Mouse (Mus musculus) ES-E14 (cell line): ENCODE data around the gene Tnks2. TPM values are rescaled to one million over a fixed set of nuclear protein-coding genes. Genes with fewer than 3 reads are reported as not detected.
A peak's percentile ranks its signal among the peaks of the same experiment; 100 is the strongest.

Experiments
- DNase-seq: peaks from one replicate; pipeline ENCODE4 v3.0.0-alpha.2; 2013; ENCODE audit warnings: low read depth, low spot score
- H3K27ac ChIP-seq: 2 replicates; pipeline ENCODE4 v1.5.1; 2012; ENCODE audit warnings: low read depth, mild to moderate bottlenecking, low read length, moderate library complexity, mixed read lengths; ENCODE audit not compliant: poor library complexity, insufficient read depth, severe bottlenecking
- H3K36me3 ChIP-seq: 2 replicates; pipeline ENCODE4 v1.6.1; 2012; ENCODE audit warnings: mild to moderate bottlenecking, low read length, moderate library complexity, mixed read lengths; ENCODE audit not compliant: control insufficient read depth, poor library complexity, insufficient read depth, severe bottlenecking
- H3K4me1 ChIP-seq, 2 experiments: fragments of 150-350 bp in 1 of 2; sonication (generic) in 1 of 2; 2 replicates each; pipeline ENCODE4 v1.6.1; 2012; ENCODE audit warnings: low read length in 2 of 2, mild to moderate bottlenecking in 1 of 2, mixed read lengths in 1 of 2; ENCODE audit not compliant: control insufficient read depth in 2 of 2, insufficient read depth in 2 of 2, poor library complexity in 1 of 2
- H3K4me3 ChIP-seq, 2 experiments: fragments of 150-350 bp in 1 of 2; sonication (generic) in 1 of 2; 2 replicates each; pipeline ENCODE4 v1.5.1; 2012; ENCODE audit warnings: low read length in 2 of 2, low read depth in 1 of 2, mild to moderate bottlenecking in 1 of 2, mixed read lengths in 1 of 2; ENCODE audit not compliant: insufficient read depth in 1 of 2, poor library complexity in 1 of 2, severe bottlenecking in 1 of 2
- H3K9ac ChIP-seq: 2 replicates; pipeline ENCODE4 v1.6.1; 2012; ENCODE audit warnings: low read depth, mild to moderate bottlenecking, low read length, mixed read lengths; ENCODE audit not compliant: poor library complexity, insufficient read depth, severe bottlenecking
- H3K9me3 ChIP-seq: fragments of 150-350 bp; sonication (generic); 2 replicates; pipeline ENCODE4 v1.6.1; 2012; ENCODE audit warnings: low read depth, mild to moderate bottlenecking, low read length; ENCODE audit not compliant: control insufficient read depth, insufficient read depth
- CHD2 ChIP-seq: IDR thresholded peaks from 2 replicates; pipeline ENCODE4 v1.6.1; 2014; ENCODE audit warnings: mild to moderate bottlenecking, low read depth, low read length, inconsistent platforms
- HCFC1 ChIP-seq: IDR thresholded peaks from 2 replicates; pipeline ENCODE4 v1.6.1; 2012; ENCODE audit warnings: low read length, inconsistent platforms, borderline replicate concordance; ENCODE audit not compliant: insufficient read depth
- MAFK ChIP-seq: IDR thresholded peaks from 2 replicates; pipeline ENCODE4 v1.6.1; 2014; ENCODE audit warnings: mild to moderate bottlenecking, low read depth, low read length, inconsistent platforms; ENCODE audit not compliant: insufficient read depth
- ZC3H11A ChIP-seq: IDR thresholded peaks from 2 replicates; pipeline ENCODE4 v1.6.1; 2012; ENCODE audit warnings: low read depth, mild to moderate bottlenecking, inconsistent platforms, low read length, borderline replicate concordance
- ZNF384 ChIP-seq: IDR thresholded peaks from 2 replicates; pipeline ENCODE4 v1.6.1; 2012; ENCODE audit warnings: low read depth, low read length, inconsistent platforms
- in situ Hi-C, 2 experiments: fragments of 600-800 bp; cut with MboI; formaldehyde crosslinking; loops; one replicate each; pipeline ENCODE4 v1.15.1; 2025; ENCODE audit warnings: low sequenced_read_pairs in 2 of 2, inconsistent platforms in 1 of 2; ENCODE audit not compliant: unreplicated experiment in 2 of 2
- total RNA-seq: library from RNA; depleted of rRNA; stranded (reverse); fragments of 300-350 nt; gene quantifications from 2 replicates; pipeline ENCODE4 v1.2.3, GENCODE M21; 2012

The Tnks2 gene
- total RNA-seq, 1 experiment, result 289 TPM

GRCm38 (mm10) chr19:36887706-36888105, 53.7 kb downstream of the Tnks2 start:
- TF ChIP-seq ZNF384, result no peak
- peaks cover 38% of the 10 kb centered on the region for H3K36me3 ChIP-seq
- H3K9me3 ChIP-seq, result no peaks in the 10 kb centered on the region
- in situ Hi-C loops, result no loop called here
- H3K27ac ChIP-seq, result no peak overlapping the region
- H3K4me1 ChIP-seq, result no peaks in the 10 kb centered on the region
- no peak for DNase-seq
- H3K4me3 ChIP-seq, result no peak overlapping the region
- H3K9ac ChIP-seq, result no peak overlapping the region

- H3K4me1 ChIP-seq, result peaks cover 0 to 2% of the 10 kb centered on the region in 2 experiments; a peak in 1 of 4 replicates
- no peaks in the 10 kb centered on the region for H3K9me3 ChIP-seq
- H3K9ac ChIP-seq, result no peak overlapping the region
- in situ Hi-C loops, result no loop called here
- DNase-seq, result no peak
- peaks cover 26% of the 10 kb centered on the region for H3K36me3 ChIP-seq
- H3K4me3 ChIP-seq, result no peak overlapping the region
- TF ChIP-seq ZC3H11A (no peak), MAFK (no peak), CHD2 (no peak), HCFC1 (no peak), ZNF384 (no peak)
- H3K27ac ChIP-seq, result no peak overlapping the region
Measured at GRCm38 (mm10) chr19:36891746-36892145, 57.7 kb downstream of the Tnks2 start.

GRCm38 (mm10) chr19:36896791-36897569, 62.9 kb downstream of the Tnks2 start:
- no peak overlapping the region for H3K4me3 ChIP-seq
- TF ChIP-seq MAFK (no peak), ZNF384 (no peak), CHD2 (no peak), HCFC1 (no peak), ZC3H11A (no peak)
- H3K9me3 ChIP-seq, result no peaks in the 10 kb centered on the region
- no peak overlapping the region for H3K27ac ChIP-seq
- H3K9ac ChIP-seq, result no peak overlapping the region
- H3K4me1 ChIP-seq, result peaks cover 0 to 5% of the 10 kb centered on the region in 2 experiments; a peak in 1 of 4 replicates
- in situ Hi-C loops, result no loop called here
- no peak for DNase-seq
- peaks cover 5% of the 10 kb centered on the region; the same call in 1 of the 2 replicates for H3K36me3 ChIP-seq

GRCm38 (mm10) chr19:36897778-36898177, 63.7 kb downstream of the Tnks2 start:
- Histone ChIP-seq H3K9me3 (no peaks in the 10 kb centered on the region), H3K36me3 (peaks cover 5% of the 10 kb centered on the region; the same call in 1 of the 2 replicates), H3K4me3 (no peak overlapping the region), H3K4me1 (peaks cover 0 to 5% of the 10 kb centered on the region in 2 experiments; a peak in 1 of 4 replicates), H3K27ac (no peak overlapping the region), H3K9ac (no peak overlapping the region)
- TF ChIP-seq MAFK, result no peak
- TF ChIP-seq CHD2, result no peak
- no peak for TF ChIP-seq ZNF384
- peak; percentile 24; the same call in 1 of the 2 replicates for TF ChIP-seq ZC3H11A
- TF ChIP-seq HCFC1, result peak; percentile 43; the same call in 1 of the 2 replicates
- in situ Hi-C loops, result no loop called here
- no peak for DNase-seq

GRCm38 (mm10) chr19:36903377-36903776, 69.3 kb downstream of the Tnks2 start:
- Histone ChIP-seq H3K9me3 (no peaks in the 10 kb centered on the region), H3K36me3 (no peaks in the 10 kb centered on the region), H3K4me1 (peaks cover 0 to 4% of the 10 kb centered on the region in 2 experiments; a peak in 1 of 4 replicates), H3K4me3 (no peak overlapping the region), H3K27ac (no peak overlapping the region), H3K9ac (no peak overlapping the region)
- no peak for TF ChIP-seq MAFK
- no peak for TF ChIP-seq ZNF384
- TF ChIP-seq ZC3H11A, result no peak
- no peak for TF ChIP-seq HCFC1
- TF ChIP-seq CHD2, result no peak
- in situ Hi-C loops, result no loop called here
- no peak for DNase-seq
